Mouse (Mus musculus) gastrocnemius, postnatal 25 days (tissue): Measurements from ENCODE around the gene Ptgis. TPM values are rescaled to one million over a fixed set of nuclear protein-coding genes. Genes with fewer than 3 reads are reported as not detected.
A peak's percentile ranks its signal among the peaks of the same experiment; 100 is the strongest.

Source experiments
- DNase-seq: peaks from one replicate; pipeline ENCODE4 v3.0.0; 2022
- total RNA-seq, 2 experiments: library from RNA; stranded (reverse); gene quantifications; 1 replicate in 1 of 2; 2 replicates in 1 of 2; pipeline ENCODE4 v1.2.3; 2021

Gene Ptgis
- total RNA-seq, 2 experiments from 2014 or later, result 4.2 to 5.5 TPM

- DNase-seq, result peak; percentile 17
These were observed 22.8 kb upstream of the Ptgis start for GRCm38 (mm10) chr2:167263040-167263810.

- peak; percentile 5 for DNase-seq
These were observed 22.0 kb upstream of the Ptgis start for GRCm38 (mm10) chr2:167262433-167262832.

GRCm38 (mm10) chr2:167261106-167261505 lies 20.7 kb upstream of the Ptgis start:
- DNase-seq, result peak; percentile 43

- no peak for DNase-seq
These were observed 17.4 kb upstream of the Ptgis start for GRCm38 (mm10) chr2:167257790-167258189.

GRCm38 (mm10) chr2:167254808-167255207 lies 14.4 kb upstream of the Ptgis start:
- DNase-seq, result no peak

- DNase-seq, result peak; percentile 81
These were observed 13.8 kb upstream of the Ptgis start for GRCm38 (mm10) chr2:167254185-167254584.

GRCm38 (mm10) chr2:167253476-167253875 lies 13.1 kb upstream of the Ptgis start:
- DNase-seq, result no peak

GRCm38 (mm10) chr2:167252057-167252687 lies 11.8 kb upstream of the Ptgis start:
- peak; percentile 54 for DNase-seq

GRCm38 (mm10) chr2:167250736-167251337 lies 10.4 kb upstream of the Ptgis start:
- no peak for DNase-seq

- no peak for DNase-seq
These were observed 9.8 kb upstream of the Ptgis start for GRCm38 (mm10) chr2:167250003-167250735.

- DNase-seq, result no peak
These were observed 9.2 kb upstream of the Ptgis start for GRCm38 (mm10) chr2:167249591-167249990.

GRCm38 (mm10) chr2:167247823-167248222 lies 7.4 kb upstream of the Ptgis start:
- no peak for DNase-seq

GRCm38 (mm10) chr2:167246704-167247103 lies 6.3 kb upstream of the Ptgis start:
- DNase-seq, result no peak

- no peak for DNase-seq
These were observed 4.5 kb upstream of the Ptgis start for GRCm38 (mm10) chr2:167244892-167245291.

- DNase-seq, result no peak
These were observed 3.6 kb upstream of the Ptgis start for GRCm38 (mm10) chr2:167243831-167244563.

- DNase-seq, result no peak
These were observed 1.1 kb downstream of the Ptgis start for GRCm38 (mm10) chr2:167239262-167239661.

- no peak for DNase-seq
These were observed 3.2 kb downstream of the Ptgis start for GRCm38 (mm10) chr2:167237224-167237623.

GRCm38 (mm10) chr2:167236174-167236573 lies 4.2 kb downstream of the Ptgis start:
- no peak for DNase-seq

- DNase-seq, result peak; percentile 36
These were observed 4.9 kb downstream of the Ptgis start for GRCm38 (mm10) chr2:167235338-167236018.

GRCm38 (mm10) chr2:167233771-167234170 lies 6.6 kb downstream of the Ptgis start:
- no peak for DNase-seq

GRCm38 (mm10) chr2:167233009-167233335 lies 7.4 kb downstream of the Ptgis start:
- no peak for DNase-seq
